Mouse (Mus musculus) cerebellum, adult 2 months (tissue): ENCODE data around the gene Trim16.

Source experiments
- CTCF ChIP-seq: fragments of 200-500 bp; IDR thresholded peaks from 2 replicates; pipeline ENCODE4 v1.5.1; 2011; ENCODE audit warnings: low read depth, mild to moderate bottlenecking, control low read depth, low read length, moderate library complexity, borderline replicate concordance; ENCODE audit not compliant: insufficient read depth
- POLR2A ChIP-seq: fragments of 200-500 bp; IDR thresholded peaks from 2 replicates; pipeline ENCODE4 v1.6.1; 2011; ENCODE audit warnings: low read length, control low read depth, borderline replicate concordance; ENCODE audit not compliant: insufficient read depth

DNA sequence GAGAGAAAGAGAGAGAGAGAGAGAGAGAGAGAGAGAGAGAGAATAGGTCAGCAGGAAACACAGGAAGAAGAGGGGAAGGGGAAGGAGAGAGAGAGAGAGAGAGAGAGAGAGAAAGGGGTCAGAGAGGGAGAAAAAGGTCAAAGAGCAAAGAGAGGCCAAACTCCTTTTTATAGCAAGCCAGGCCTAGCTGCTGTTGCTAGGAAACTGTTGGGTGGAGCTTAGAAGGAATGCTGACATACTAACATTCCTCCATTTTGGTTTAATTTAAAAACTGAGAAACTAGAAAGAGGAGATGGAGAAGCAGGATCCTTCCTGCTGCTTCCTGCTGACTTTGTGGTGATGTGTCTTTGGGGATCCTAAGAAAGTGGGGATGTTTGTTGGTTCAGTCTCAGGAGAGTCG is 55.7 kb downstream of the Trim16 start:
- TF ChIP-seq POLR2A, result no peak
- no peak for TF ChIP-seq CTCF
